Mouse (Mus musculus) embryonic facial prominence, embryonic 11.5 days (tissue): ENCODE results near the gene Glis2. TPM values are rescaled to one million over a fixed set of nuclear protein-coding genes. Genes with fewer than 3 reads are reported as not detected.
A peak's percentile ranks its signal among the peaks of the same experiment; 100 is the strongest.

ENCODE experiments used
- ATAC-seq: fragments of 200-750 bp; cut with Nextera tagmentation; replicated peaks from 2 replicates; pipeline ENCODE4 v1.8.0; 2017; ENCODE audit warnings: low read depth; ENCODE audit not compliant: insufficient number of reproducible peaks, low FRiP score, low TSS enrichment
- DNase-seq: peaks from one replicate; pipeline ENCODE4 v3.0.0-alpha.2; 2015; ENCODE audit warnings: low spot score
- H3K27ac ChIP-seq: fragments of 300-500 bp; sonication (generic); replicated peaks from 2 replicates; pipeline ENCODE4 v1.5.1; 2014; ENCODE audit warnings: mild to moderate bottlenecking, low read depth, low read length, control low read depth
- H3K27me3 ChIP-seq: fragments of 300-500 bp; sonication (generic); 2 replicates; pipeline ENCODE4 v1.6.1; 2014; ENCODE audit warnings: mild to moderate bottlenecking, low read length, moderate library complexity, mixed read lengths; ENCODE audit not compliant: control insufficient read depth, insufficient read depth
- H3K36me3 ChIP-seq: fragments of 300-500 bp; sonication (generic); replicated peaks from 2 replicates; pipeline ENCODE4 v1.6.1; 2014; ENCODE audit warnings: low read depth, mild to moderate bottlenecking, low read length, moderate library complexity, mixed read lengths; ENCODE audit not compliant: control insufficient read depth, insufficient read depth
- H3K4me1 ChIP-seq: fragments of 300-500 bp; sonication (generic); 2 replicates; pipeline ENCODE4 v1.6.1; 2014; ENCODE audit warnings: low read length, mixed read lengths; ENCODE audit not compliant: control insufficient read depth, insufficient read depth
- H3K4me2 ChIP-seq: fragments of 300-500 bp; sonication (generic); 2 replicates; pipeline ENCODE4 v1.6.1; 2014; ENCODE audit warnings: low read depth, mild to moderate bottlenecking, control low read depth, low read length, moderate library complexity
- H3K4me3 ChIP-seq: fragments of 300-500 bp; sonication (generic); 2 replicates; pipeline ENCODE4 v1.5.1; 2014; ENCODE audit warnings: low read depth, low read length, control low read depth
- H3K9ac ChIP-seq: fragments of 300-500 bp; sonication (generic); replicated peaks from 2 replicates; pipeline ENCODE4 v1.6.1; 2014; ENCODE audit warnings: mild to moderate bottlenecking, control low read depth, low read length
- H3K9me3 ChIP-seq: fragments of 300-500 bp; sonication (generic); replicated peaks from 2 replicates; pipeline ENCODE4 v1.6.1; 2016; ENCODE audit warnings: mild to moderate bottlenecking, low read length, inconsistent platforms, mixed read lengths; ENCODE audit not compliant: control insufficient read depth
- whole genome bisulfite sequencing: fragments of 180-500 bp; shearing (Covaris S2); extraction: QIAGEN DNeasy Blood & Tissue Kit; methylation state at CpG from one replicate; pipeline ENCODE4 v1.1.7; 2014; 5-methylcytosine and 5-hydroxymethylcytosine counted together
- polyA plus RNA-seq: library from polyadenylated mRNA; unstranded; fragments of >200 nt; fragmentation: Nextera tagmentation; extraction: Ambion mirVana; gene quantifications from 2 replicates; pipeline ENCODE4 v1.2.1, GENCODE M21; 2014

Glis2 gene
- polyA plus RNA-seq, 1 experiment from 2014 or later: 19.9 TPM

DNA sequence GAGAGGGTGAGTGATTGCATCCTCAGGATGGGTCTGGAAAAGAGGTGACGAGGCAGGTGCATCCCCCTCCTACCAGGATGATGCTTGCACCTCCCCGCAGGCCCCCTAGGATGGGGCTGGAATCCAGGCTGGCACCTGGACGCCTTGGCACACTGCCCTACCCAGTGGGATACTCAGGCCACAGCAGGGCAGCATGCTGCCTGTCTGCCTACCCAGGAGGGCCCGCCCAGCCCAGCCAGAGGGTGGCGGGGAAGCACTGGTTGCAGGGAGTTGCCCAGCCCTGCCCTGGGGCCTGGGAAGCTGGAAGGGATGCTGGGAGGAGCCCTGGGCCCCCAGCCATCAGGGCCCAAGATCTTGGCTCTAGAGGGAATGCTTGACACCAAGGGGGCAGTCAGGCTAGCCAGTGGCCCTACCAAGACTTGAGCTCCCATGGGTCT lies 1.0 kb downstream of the Glis2 start:
- WGBS: 1% methylated on average over 5 of the region's 5 CpGs
- Histone ChIP-seq H3K9ac (peak overlapping the region; percentile 93), H3K36me3 (peaks cover under 1% of the 10 kb centered on the region; the same call in 1 of the 2 replicates), H3K27ac (peak overlapping the region; percentile 94; the same call in 1 of the 2 replicates), H3K9me3 (no peaks in the 10 kb centered on the region), H3K4me1 (peaks cover 21% of the 10 kb centered on the region), H3K27me3 (no peaks in the 10 kb centered on the region), H3K4me2 (peak overlapping the region; percentile 67), H3K4me3 (peak overlapping the region; percentile 85)
- ATAC-seq (no peak; the same call in 1 of the 2 replicates), DNase-seq (no peak)

DNA sequence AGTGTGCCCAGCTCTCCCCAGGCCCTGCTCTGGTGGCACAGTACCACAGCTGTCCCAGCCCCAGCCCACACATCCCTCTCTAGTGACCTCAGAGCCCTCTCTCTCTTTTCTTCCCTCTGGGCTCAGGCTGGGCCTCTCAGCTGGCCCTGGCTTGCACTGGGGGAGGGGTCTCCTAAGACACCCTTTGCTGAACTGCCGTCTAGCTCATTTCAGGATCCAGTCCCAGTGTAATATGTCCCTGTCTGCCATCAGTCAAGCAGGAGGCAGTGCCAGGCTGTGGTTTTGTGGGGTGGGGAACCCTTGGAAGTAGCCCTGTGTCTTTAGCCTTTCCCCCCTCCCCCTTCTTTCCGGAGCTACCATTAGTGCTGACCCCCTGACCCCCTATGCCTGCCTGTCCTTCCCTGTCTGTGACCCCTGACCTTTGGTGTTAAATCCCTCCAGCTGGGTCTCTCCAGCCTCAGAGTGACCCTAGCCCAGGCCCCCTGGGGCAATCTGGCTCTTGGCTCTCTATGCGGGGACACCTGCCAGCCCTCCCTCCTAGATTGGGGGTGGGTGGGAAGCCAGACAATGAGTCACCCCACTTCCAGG lies 1.7 kb downstream of the Glis2 start:
- H3K4me2 ChIP-seq: peak overlapping the region; percentile 67
- H3K9ac ChIP-seq: peak overlapping the region; percentile 93
- H3K36me3 ChIP-seq: no peaks in the 10 kb centered on the region
- peak overlapping the region; percentile 85 for H3K4me3 ChIP-seq
- H3K27ac ChIP-seq: peak overlapping the region; percentile 5; the same call in 1 of the 2 replicates
- peaks cover 21% of the 10 kb centered on the region for H3K4me1 ChIP-seq
- no peaks in the 10 kb centered on the region for H3K9me3 ChIP-seq
- no peaks in the 10 kb centered on the region for H3K27me3 ChIP-seq
- WGBS: 2% methylated on average over 3 of the region's 3 CpGs
- ATAC-seq (no peak), DNase-seq (peak; percentile 46)

DNA sequence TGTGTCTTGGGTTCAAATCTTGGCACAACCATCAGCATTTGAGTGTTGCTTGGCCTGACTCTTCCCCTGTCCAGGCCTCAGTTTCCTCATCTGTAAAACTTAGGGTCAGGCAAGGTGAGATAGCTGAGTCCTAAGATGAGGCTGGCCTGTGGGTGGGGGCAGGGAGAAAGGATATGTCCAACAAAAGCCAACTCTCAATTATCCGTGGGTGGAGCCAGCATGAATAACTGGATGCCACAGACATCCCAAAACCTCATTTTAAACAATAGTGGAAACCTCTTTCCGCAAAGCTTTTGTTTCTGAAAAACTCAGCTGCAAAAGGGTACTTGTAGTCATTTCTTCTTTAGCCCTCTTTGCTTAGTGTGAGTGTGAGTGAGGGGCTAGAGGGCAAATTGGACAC lies 2.3 kb downstream of the Glis2 start:
- no peak for ATAC-seq
- Histone ChIP-seq H3K4me3 (0 out of 2 replicates have a peak overlapping the region, but pooled peaks have one; percentile 8), H3K36me3 (no peaks in the 10 kb centered on the region), H3K4me2 (peak overlapping the region; percentile 67), H3K4me1 (peaks cover 21% of the 10 kb centered on the region), H3K9me3 (no peaks in the 10 kb centered on the region), H3K27me3 (no peaks in the 10 kb centered on the region), H3K9ac (peak overlapping the region; percentile 39; the same call in 1 of the 2 replicates), H3K27ac (no peak overlapping the region; the same call in 1 of the 2 replicates)
- no peak for DNase-seq
- WGBS: 49% methylated on average over 2 of the region's 2 CpGs

DNA sequence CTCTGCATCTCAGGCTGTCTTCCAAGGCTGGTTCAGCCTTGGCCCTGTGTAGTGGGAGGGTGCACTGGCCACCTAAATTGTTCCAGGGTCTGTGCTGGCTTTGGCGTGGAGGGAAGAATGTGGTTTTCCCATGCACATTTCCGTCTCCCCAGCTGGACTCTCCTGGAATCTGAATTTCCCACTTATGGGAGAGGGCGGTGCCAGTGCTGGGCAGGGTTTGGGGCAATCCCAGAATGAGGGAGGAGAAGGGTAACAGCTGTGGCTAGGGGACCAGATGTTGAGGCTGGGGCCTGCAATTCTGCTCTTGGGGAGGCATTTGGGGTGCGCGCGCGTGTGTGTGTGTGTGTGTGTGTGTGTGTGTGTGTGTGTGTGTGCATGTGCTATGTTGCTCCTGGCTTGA lies 2.8 kb downstream of the Glis2 start:
- no peak for DNase-seq
- Histone ChIP-seq H3K27me3 (no peaks in the 10 kb centered on the region), H3K4me1 (peaks cover 25% of the 10 kb centered on the region), H3K4me2 (peak overlapping the region; percentile 67), H3K27ac (no peak overlapping the region; the same call in 1 of the 2 replicates), H3K9ac (peak overlapping the region; percentile 39; the same call in 1 of the 2 replicates), H3K36me3 (no peaks in the 10 kb centered on the region), H3K4me3 (peak overlapping the region; percentile 8; the same call in 1 of the 2 replicates), H3K9me3 (no peaks in the 10 kb centered on the region)
- 58% methylated on average over 7 of the region's 7 CpGs for WGBS
- ATAC-seq: no peak

DNA sequence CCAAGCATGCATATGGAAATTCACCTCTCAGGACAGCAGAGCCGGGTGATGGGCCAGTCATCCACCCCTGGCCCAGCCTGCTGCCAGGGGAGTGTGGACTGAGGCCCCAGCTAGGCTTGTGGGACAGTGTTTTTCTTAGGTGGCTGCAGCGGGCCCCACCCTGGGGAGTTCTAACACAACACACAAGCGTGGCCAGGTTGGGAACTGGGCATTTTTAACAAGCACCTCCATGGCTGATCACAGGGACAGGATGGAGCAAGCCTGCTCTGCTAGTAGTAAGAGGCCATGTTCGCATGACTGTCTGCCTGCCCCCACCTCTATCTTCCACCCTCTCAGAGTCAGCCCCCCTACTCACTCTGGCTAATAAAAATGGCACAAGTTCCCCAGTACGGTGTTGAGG lies 3.5 kb downstream of the Glis2 start:
- peaks cover 26% of the 10 kb centered on the region for H3K4me1 ChIP-seq
- H3K27me3 ChIP-seq: no peaks in the 10 kb centered on the region
- DNase-seq (no peak), ATAC-seq (no peak)
- no peak overlapping the region for H3K4me3 ChIP-seq
- H3K27ac ChIP-seq: no peak overlapping the region
- no peaks in the 10 kb centered on the region for H3K36me3 ChIP-seq
- no peak overlapping the region; the same call in 1 of the 2 replicates for H3K9ac ChIP-seq
- H3K9me3 ChIP-seq: no peaks in the 10 kb centered on the region
- peak overlapping the region; percentile 13 for H3K4me2 ChIP-seq
- 63% methylated on average over 5 of the region's 5 CpGs for WGBS

DNA sequence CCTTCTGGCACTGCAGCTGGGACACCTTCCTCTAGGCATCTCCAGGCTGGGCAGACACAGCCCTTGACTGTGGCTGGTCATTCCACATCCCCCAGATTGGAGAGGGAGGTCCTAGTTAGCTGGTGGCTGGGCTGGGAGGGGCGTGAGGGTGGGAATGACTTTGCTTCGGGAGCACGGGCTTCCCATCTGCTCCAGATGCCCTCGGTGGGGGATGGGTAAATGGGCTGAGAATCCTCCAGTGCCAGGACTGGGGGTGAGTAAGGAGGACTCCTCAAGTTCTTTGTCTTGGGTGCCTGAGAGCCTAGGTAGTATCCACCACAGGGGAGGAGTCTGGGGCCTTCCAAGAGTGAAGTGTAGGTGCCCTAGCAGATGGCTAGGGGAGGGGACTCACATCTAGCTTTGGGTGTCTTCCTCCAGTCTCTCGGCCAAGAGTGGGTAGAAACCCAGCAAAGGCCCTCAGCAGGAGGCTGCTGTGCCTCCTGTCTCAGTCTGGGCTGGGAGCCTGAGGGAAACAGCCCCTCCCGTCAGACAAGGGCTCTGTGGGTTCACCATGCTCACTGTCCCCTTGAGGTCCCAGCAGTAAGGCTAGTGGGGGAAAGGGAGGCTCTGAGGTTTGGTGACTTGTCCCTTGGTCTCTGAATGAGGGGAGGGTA lies 4.5 kb downstream of the Glis2 start:
- no peak for ATAC-seq
- H3K4me2 ChIP-seq: no peak overlapping the region
- no peak overlapping the region for H3K9ac ChIP-seq
- H3K4me1 ChIP-seq: peaks cover 35% of the 10 kb centered on the region
- H3K9me3 ChIP-seq: no peaks in the 10 kb centered on the region
- H3K36me3 ChIP-seq: no peaks in the 10 kb centered on the region
- no peak overlapping the region for H3K4me3 ChIP-seq
- WGBS: 27% methylated on average over 6 of the region's 6 CpGs
- no peak for DNase-seq
- H3K27ac ChIP-seq: no peak overlapping the region
- H3K27me3 ChIP-seq: no peaks in the 10 kb centered on the region

DNA sequence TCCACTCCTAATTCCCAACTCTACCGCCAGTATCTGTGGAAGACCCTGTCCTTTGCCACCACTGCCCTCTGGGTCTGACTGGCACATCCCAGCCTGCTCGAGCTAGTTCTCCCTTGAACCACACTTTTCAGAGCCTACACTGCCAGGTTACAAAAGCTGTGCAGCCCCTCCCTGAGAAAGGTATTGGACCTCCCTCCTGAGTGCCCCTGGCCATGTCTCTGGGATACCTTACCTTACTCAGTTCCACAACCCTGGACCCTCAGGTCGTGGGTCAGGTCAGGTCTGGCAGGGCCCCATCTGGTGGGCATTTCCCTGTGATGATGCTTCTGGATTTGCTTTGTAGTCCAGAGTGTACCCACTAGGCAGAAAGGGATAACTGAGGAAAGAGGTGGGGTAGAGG lies 5.1 kb downstream of the Glis2 start:
- DNase-seq (no peak), ATAC-seq (no peak)
- no peak overlapping the region for H3K9ac ChIP-seq
- no peaks in the 10 kb centered on the region for H3K9me3 ChIP-seq
- H3K4me2 ChIP-seq: no peak overlapping the region
- H3K36me3 ChIP-seq: no peaks in the 10 kb centered on the region
- H3K27ac ChIP-seq: no peak overlapping the region
- WGBS: 73% methylated on average over 3 of the region's 3 CpGs
- H3K4me3 ChIP-seq: no peak overlapping the region
- H3K4me1 ChIP-seq: peaks cover 35% of the 10 kb centered on the region
- no peaks in the 10 kb centered on the region for H3K27me3 ChIP-seq

DNA sequence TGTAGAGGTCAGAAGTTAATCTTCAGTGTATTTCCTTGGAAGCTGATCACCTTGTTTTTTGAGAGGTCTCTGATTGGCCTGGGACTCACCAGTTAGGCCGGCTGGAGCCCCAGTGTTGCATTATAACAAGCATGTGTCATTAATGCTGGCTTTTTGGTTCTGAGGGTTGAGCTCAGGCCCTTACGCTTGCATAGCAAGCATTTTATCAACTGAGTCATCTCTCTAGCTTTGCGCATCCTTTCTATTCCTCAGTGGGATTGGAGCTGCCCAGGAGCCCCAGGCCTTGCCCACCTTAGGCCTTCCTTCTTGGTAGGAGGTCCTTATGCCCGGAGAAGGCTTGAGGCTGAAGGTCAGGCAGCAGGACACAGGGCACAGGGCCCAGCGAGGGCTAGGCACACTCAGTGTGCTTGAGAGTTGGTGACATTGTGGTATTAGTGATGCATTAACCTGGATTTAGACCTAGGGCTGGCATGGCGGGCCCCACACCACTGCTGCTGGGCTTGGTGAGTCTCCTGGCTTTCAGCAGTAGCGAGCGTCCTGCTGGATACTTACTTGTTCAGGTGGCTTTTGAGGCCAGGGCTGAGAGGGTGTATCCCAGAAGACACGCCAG lies 6.3 kb downstream of the Glis2 start:
- H3K4me2 ChIP-seq: no peak overlapping the region
- H3K9ac ChIP-seq: no peak overlapping the region
- 75% methylated on average over 9 of the region's 9 CpGs for WGBS
- no peaks in the 10 kb centered on the region for H3K36me3 ChIP-seq
- H3K27ac ChIP-seq: no peak overlapping the region
- H3K9me3 ChIP-seq: no peaks in the 10 kb centered on the region
- ATAC-seq: no peak
- DNase-seq: no peak
- H3K4me3 ChIP-seq: no peak overlapping the region
- peaks cover 44% of the 10 kb centered on the region for H3K4me1 ChIP-seq
- no peaks in the 10 kb centered on the region for H3K27me3 ChIP-seq
